Comparison of ENCODE assay signal across 9 mouse cellular contexts in the genomic region with DNA sequence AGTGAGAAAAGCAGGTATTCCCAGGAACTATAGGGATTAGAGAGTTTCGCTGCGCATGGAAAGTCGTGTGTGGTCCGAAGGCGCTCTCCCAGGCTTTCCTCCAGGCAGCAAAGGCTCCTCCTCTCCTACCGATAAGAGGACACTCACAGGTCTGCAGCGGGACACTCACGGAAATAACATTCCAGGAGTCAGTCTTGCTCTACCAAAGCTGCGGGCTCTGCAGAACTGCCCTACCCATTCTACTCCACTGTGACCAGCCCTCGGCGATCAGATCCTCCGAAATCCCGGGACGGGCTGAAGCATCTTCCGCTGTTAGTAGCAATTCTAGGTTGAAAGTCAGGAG. TPM values are rescaled to one million over a fixed set of nuclear protein-coding genes. Genes with fewer than 3 reads are reported as not detected.
A peak's percentile ranks its signal among the peaks of the same experiment; 100 is the strongest.
DNase-seq lines count a peak whose midpoint lies in the region; ATAC-seq lines count a peak whose summit lies in the region.
"Had no signal": no experiment of that assay in that cellular context is flagged by ENCODE, and none has a peak within 500 bp of the region (broad histone marks: within the 10 kb centered on the region; RNA-seq: fewer than 3 reads in every experiment).

No protein-coding gene starts in this region.

- H3K27ac ChIP-seq in heart, embryonic 13.5 days (replicated peaks), result no peak overlapping the region
- no peak overlapping the region for H3K27ac ChIP-seq in hindbrain, embryonic 11.5 days (ENCODE audit: low read depth, low read length)
- no peak overlapping the region for H3K27ac ChIP-seq in lung, embryonic 16.5 days (ENCODE audit: low read length)

- 2% methylated on average over 15 of the region's 15 CpGs for WGBS in heart, embryonic 13.5 days
- 3% methylated on average over 15 of the region's 15 CpGs for WGBS in hindbrain, embryonic 11.5 days
- under 1% methylated on average over 15 of the region's 15 CpGs for WGBS in lung, embryonic 16.5 days

- H3K9me3 ChIP-seq in heart, embryonic 13.5 days, result no peaks in the 10 kb centered on the region
- no peaks in the 10 kb centered on the region for H3K9me3 ChIP-seq in hindbrain, embryonic 11.5 days (ENCODE audit: control insufficient read depth, low read length)
- no peaks in the 10 kb centered on the region for H3K9me3 ChIP-seq in lung, embryonic 16.5 days (ENCODE audit: control insufficient read depth, low read length)

- H3K4me1 ChIP-seq in heart, embryonic 13.5 days, result peaks cover 14% of the 10 kb centered on the region
- H3K4me1 ChIP-seq in hindbrain, embryonic 11.5 days (replicated peaks; ENCODE audit: control insufficient read depth, insufficient read depth, low read length), result peaks cover 5% of the 10 kb centered on the region; the same call in 1 of the 2 replicates
- H3K4me1 ChIP-seq in lung, embryonic 16.5 days (replicated peaks; ENCODE audit: control insufficient read depth, insufficient read depth, low read length), result peaks cover 10% of the 10 kb centered on the region

- peak overlapping the region; percentile 75 for H3K9ac ChIP-seq in heart, embryonic 13.5 days
- H3K9ac ChIP-seq in hindbrain, embryonic 11.5 days (ENCODE audit: low read depth, low read length), result no peak overlapping the region
- H3K9ac ChIP-seq in lung, embryonic 16.5 days (ENCODE audit: low read length), result peak overlapping the region; percentile 52

- H3K4me2 ChIP-seq in heart, embryonic 13.5 days, result peak overlapping the region; percentile 92
- H3K4me2 ChIP-seq in hindbrain, embryonic 11.5 days (replicated peaks; ENCODE audit: low read depth, low read length), result peak overlapping the region; percentile 58
- H3K4me2 ChIP-seq in lung, embryonic 16.5 days (ENCODE audit: low read depth, low read length), result peak overlapping the region; percentile 79

- H3K36me3 ChIP-seq in heart, embryonic 13.5 days, result no peaks in the 10 kb centered on the region
- H3K36me3 ChIP-seq in hindbrain, embryonic 11.5 days (ENCODE audit: control insufficient read depth, insufficient read depth, low read length), result no peaks in the 10 kb centered on the region
- no peaks in the 10 kb centered on the region for H3K36me3 ChIP-seq in lung, embryonic 16.5 days (ENCODE audit: control insufficient read depth, insufficient read depth, low read length)

- H3K27me3 ChIP-seq in heart, embryonic 13.5 days (replicated peaks), result peaks cover 55% of the 10 kb centered on the region
- H3K27me3 ChIP-seq in hindbrain, embryonic 11.5 days (ENCODE audit: control insufficient read depth, insufficient read depth, low read length), result peaks cover 27% of the 10 kb centered on the region
- peaks cover 2% of the 10 kb centered on the region; the same call in 1 of the 2 replicates for H3K27me3 ChIP-seq in lung, embryonic 16.5 days (ENCODE audit: control insufficient read depth, insufficient read depth, low read depth, low read length)

- no peak for DNase-seq in heart, adult 11 months
- peak; percentile 12 for DNase-seq in brain, adult 2 months (ENCODE audit: low read depth, low spot score)
- DNase-seq in hindbrain, embryonic 11.5 days (ENCODE audit: low spot score), result peak; percentile 51
- DNase-seq in gastrocnemius, postnatal 4 days (ENCODE audit: low spot score in 2 of 2), result no peak
- DNase-seq in MN1 (ENCODE audit: low spot score), result no peak

- H3K4me3 ChIP-seq in heart, embryonic 13.5 days, result peak overlapping the region; percentile 56
- H3K4me3 ChIP-seq in hindbrain, embryonic 11.5 days (ENCODE audit: low read depth, low read length), result peak overlapping the region; percentile 32
- H3K4me3 ChIP-seq in lung, embryonic 16.5 days (ENCODE audit: low read length), result peak overlapping the region; percentile 50
- H3K4me3 ChIP-seq: myocyte had no signal

- ATAC-seq in heart, embryonic 13.5 days (ENCODE audit: extremely low read depth, insufficient number of reproducible peaks, low FRiP score, low TSS enrichment), result no peak
- no peak for ATAC-seq in hindbrain, embryonic 11.5 days (ENCODE audit: low FRiP score)
- ATAC-seq in lung, embryonic 16.5 days (ENCODE audit: low read depth), result peak; percentile 70
- ATAC-seq in inflammation-experienced regulatory T-cells, adult 6 months, result no peak

RNA-seq across cellular contexts. Expression of a gene that starts 2.6 kb away (rescaled TPM):
- polyA plus RNA-seq in heart, embryonic 13.5 days (2015; fragmentation: Nextera tagmentation; extraction: Ambion mirVana), result 11.0 and 14.0 TPM in 2 replicates
- polyA plus RNA-seq in hindbrain, embryonic 11.5 days (2014; fragmentation: Nextera tagmentation; extraction: Ambion mirVana), result 3.4 and 3.9 TPM in 2 replicates
- 2.4 and 3.0 TPM in 2 replicates for polyA plus RNA-seq in lung, embryonic 16.5 days (2015; fragmentation: Nextera tagmentation; extraction: Ambion mirVana)
- not detected for polyA plus RNA-seq in inflammation-experienced regulatory T-cells, adult 6 months (2017; shearing (Covaris generic))
- total RNA-seq in gastrocnemius, postnatal 4 days (2021), result 1 to 10 TPM; 1.1 to 1.6 TPM
- polyA plus RNA-seq: myocyte had no signal

RNA-seq across cellular contexts. Expression of a gene that starts 19.8 kb away (rescaled TPM):
- 13.6 and 14.8 TPM in 2 replicates for polyA plus RNA-seq in heart, embryonic 13.5 days (2015; fragmentation: Nextera tagmentation; extraction: Ambion mirVana)
- 20.8 and 23.7 TPM in 2 replicates for polyA plus RNA-seq in hindbrain, embryonic 11.5 days (2014; fragmentation: Nextera tagmentation; extraction: Ambion mirVana)
- 12.8 and 13.8 TPM in 2 replicates for polyA plus RNA-seq in lung, embryonic 16.5 days (2015; fragmentation: Nextera tagmentation; extraction: Ambion mirVana)
- under 1 TPM in 2 of 3 experiments, not detected in 1; 0.21 to 0.82 TPM for polyA plus RNA-seq in inflammation-experienced regulatory T-cells, adult 6 months (2017; shearing (Covaris generic))
- 1 to 10 TPM; 7.7 to 8.1 TPM for total RNA-seq in gastrocnemius, postnatal 4 days (2021)

RNA-seq across cellular contexts. Expression of a gene that starts 48.3 kb away (rescaled TPM):
- 1.7 and 2.1 TPM in 2 replicates for polyA plus RNA-seq in heart, embryonic 13.5 days (2015; fragmentation: Nextera tagmentation; extraction: Ambion mirVana)
- polyA plus RNA-seq in hindbrain, embryonic 11.5 days (2014; fragmentation: Nextera tagmentation; extraction: Ambion mirVana), result 9.1 and 14.9 TPM in 2 replicates
- polyA plus RNA-seq in lung, embryonic 16.5 days (2015; fragmentation: Nextera tagmentation; extraction: Ambion mirVana), result 2.0 and 2.3 TPM in 2 replicates
- 1 to 10 TPM; 4.4 to 5.8 (median 4.8) TPM for polyA plus RNA-seq in inflammation-experienced regulatory T-cells, adult 6 months (2017; shearing (Covaris generic))
- 10 to 100 TPM in 1 of 2 experiments, 1 to 10 TPM in 1; 9.4 to 10.2 TPM for total RNA-seq in gastrocnemius, postnatal 4 days (2021)

RNA-seq across cellular contexts. Expression of a gene that starts 57.5 kb away (rescaled TPM):
- 34.8 and 36.5 TPM in 2 replicates for polyA plus RNA-seq in heart, embryonic 13.5 days (2015; fragmentation: Nextera tagmentation; extraction: Ambion mirVana)
- 79.9 and 88.9 TPM in 2 replicates for polyA plus RNA-seq in hindbrain, embryonic 11.5 days (2014; fragmentation: Nextera tagmentation; extraction: Ambion mirVana)
- polyA plus RNA-seq in lung, embryonic 16.5 days (2015; fragmentation: Nextera tagmentation; extraction: Ambion mirVana), result 57.0 and 58.7 TPM in 2 replicates
- polyA plus RNA-seq in inflammation-experienced regulatory T-cells, adult 6 months (2017; shearing (Covaris generic)), result 10 to 100 TPM; 41.8 to 67.3 (median 45.6) TPM
- 10 to 100 TPM; 25.1 to 26.0 TPM for total RNA-seq in gastrocnemius, postnatal 4 days (2021)

Comparison
In these comparisons a context has a peak if more than half of its experiments do, and no peak if none do; other contexts are left out.
1. DNase-seq: peak in brain, adult 2 months (single experiment) and hindbrain, embryonic 11.5 days (single experiment); none in heart, adult 11 months (single experiment), gastrocnemius, postnatal 4 days (0 of 2) and MN1 (single experiment).
2. Peak in every context shown above with its lines, with median percentiles within 50 percentile points of each other: H3K4me2 ChIP-seq and H3K4me3 ChIP-seq.